Mouse (Mus musculus) stomach, postnatal 0 days (tissue): ENCODE measurements at regions not wholly inside any gene's neighbourhood (a gene's known extent, or its start where the extent isn't known, plus 50 kb on each side); places are given as distances from the start of the nearest gene placed in this dataset.

Source experiments
- ATAC-seq: fragments of 200-750 bp; cut with Nextera tagmentation; 2 replicates; pipeline ENCODE4 v1.8.0; 2017; ENCODE audit not compliant: low FRiP score, low TSS enrichment
- DNase-seq: peaks from one replicate; pipeline ENCODE4 v3.0.0-alpha.2; 2016; ENCODE audit warnings: low spot score
- H3K27ac ChIP-seq: fragments of 300-500 bp; sonication (generic); replicated peaks from 2 replicates; pipeline ENCODE4 v1.5.1; 2014; ENCODE audit warnings: mild to moderate bottlenecking, control low read depth
- H3K27me3 ChIP-seq: fragments of 300-500 bp; sonication (generic); 2 replicates; pipeline ENCODE4 v1.6.1; 2014; ENCODE audit warnings: low read length; ENCODE audit not compliant: control insufficient read depth, insufficient read depth
- H3K36me3 ChIP-seq: fragments of 300-500 bp; sonication (generic); 2 replicates; pipeline ENCODE4 v1.6.1; 2014; ENCODE audit warnings: low read length, mixed read lengths; ENCODE audit not compliant: control insufficient read depth, insufficient read depth
- H3K4me1 ChIP-seq: fragments of 300-500 bp; sonication (generic); replicated peaks from 2 replicates; pipeline ENCODE4 v1.6.1; 2014; ENCODE audit warnings: antibody characterized with exemption; ENCODE audit not compliant: control insufficient read depth, insufficient read depth
- H3K4me2 ChIP-seq: fragments of 300-500 bp; sonication (generic); replicated peaks from 2 replicates; pipeline ENCODE4 v1.6.1; 2014; ENCODE audit warnings: low read depth, mild to moderate bottlenecking, control low read depth, moderate library complexity
- H3K4me3 ChIP-seq: fragments of 300-500 bp; sonication (generic); 2 replicates; pipeline ENCODE4 v1.5.1; 2014; ENCODE audit warnings: low read depth, low read length, control low read depth
- H3K9ac ChIP-seq: fragments of 300-500 bp; sonication (generic); 2 replicates; pipeline ENCODE4 v1.6.1; 2014; ENCODE audit warnings: mild to moderate bottlenecking, low read length, control low read depth, mixed read lengths
- H3K9me3 ChIP-seq: fragments of 300-500 bp; sonication (generic); 2 replicates; pipeline ENCODE4 v1.6.1; 2016; ENCODE audit warnings: low read length; ENCODE audit not compliant: control insufficient read depth
- CTCF ChIP-seq: IDR thresholded peaks from 2 replicates; pipeline ENCODE4 v1.5.1; 2016; ENCODE audit warnings: antibody characterized with exemption, low read depth, mild to moderate bottlenecking, moderate library complexity
- EP300 ChIP-seq: optimal IDR thresholded peaks from 2 replicates; pipeline ENCODE3; 2016; ENCODE audit warnings: antibody characterized with exemption
- WGBS: fragments of 180-500 bp; shearing (Covaris S2); extraction: QIAGEN DNeasy Blood & Tissue Kit; methylation state at CpG from one replicate; pipeline ENCODE4 v1.1.7; 2014; 5-methylcytosine and 5-hydroxymethylcytosine counted together

- Histone ChIP-seq H3K36me3 (no peaks in the 10 kb centered on the region), H3K4me1 (no peaks in the 10 kb centered on the region), H3K9me3 (no peaks in the 10 kb centered on the region), H3K4me2 (no peak overlapping the region), H3K9ac (no peak overlapping the region), H3K27ac (no peak overlapping the region), H3K4me3 (no peak overlapping the region), H3K27me3 (no peaks in the 10 kb centered on the region)
- ATAC-seq = no peak
- no peak for TF ChIP-seq CTCF
- no peak for TF ChIP-seq EP300
- no peak for DNase-seq
- WGBS = 90% methylated on average over 5 of the region's 5 CpGs
These were observed 62.1 kb upstream of the Cited2 start for GRCm38 (mm10) chr10:17660836-17661452.

- WGBS = 54% methylated on average over 3 of the region's 3 CpGs
- Histone ChIP-seq H3K9ac (no peak overlapping the region), H3K9me3 (no peaks in the 10 kb centered on the region), H3K36me3 (no peaks in the 10 kb centered on the region), H3K4me2 (no peak overlapping the region), H3K27ac (no peak overlapping the region), H3K4me3 (no peak overlapping the region), H3K4me1 (no peaks in the 10 kb centered on the region), H3K27me3 (no peaks in the 10 kb centered on the region)
- TF ChIP-seq EP300 (no peak), CTCF (no peak)
- ATAC-seq (no peak), DNase-seq (no peak)
These were observed 56.9 kb upstream of the Cited2 start for GRCm38 (mm10) chr10:17666089-17666488.

- no peak for ATAC-seq
- Histone ChIP-seq H3K27me3 (no peaks in the 10 kb centered on the region), H3K9ac (no peak overlapping the region), H3K36me3 (no peaks in the 10 kb centered on the region), H3K4me3 (no peak overlapping the region), H3K4me1 (no peaks in the 10 kb centered on the region), H3K9me3 (no peaks in the 10 kb centered on the region), H3K4me2 (no peak overlapping the region), H3K27ac (no peak overlapping the region)
- DNase-seq = no peak
- TF ChIP-seq CTCF (no peak), EP300 (no peak)
- WGBS = 81% methylated on average over 9 of the region's 9 CpGs
These were observed 53.6 kb upstream of the Cited2 start for GRCm38 (mm10) chr10:17669401-17669800.
